Mouse (Mus musculus): Measurements from ENCODE around the gene Mpl. TPM values are rescaled to one million over a fixed set of nuclear protein-coding genes. Genes with fewer than 3 reads are reported as not detected.

The Mpl gene
- polyA plus RNA-seq, 1 experiment from 2014 or later, result 10.8 TPM

DNA sequence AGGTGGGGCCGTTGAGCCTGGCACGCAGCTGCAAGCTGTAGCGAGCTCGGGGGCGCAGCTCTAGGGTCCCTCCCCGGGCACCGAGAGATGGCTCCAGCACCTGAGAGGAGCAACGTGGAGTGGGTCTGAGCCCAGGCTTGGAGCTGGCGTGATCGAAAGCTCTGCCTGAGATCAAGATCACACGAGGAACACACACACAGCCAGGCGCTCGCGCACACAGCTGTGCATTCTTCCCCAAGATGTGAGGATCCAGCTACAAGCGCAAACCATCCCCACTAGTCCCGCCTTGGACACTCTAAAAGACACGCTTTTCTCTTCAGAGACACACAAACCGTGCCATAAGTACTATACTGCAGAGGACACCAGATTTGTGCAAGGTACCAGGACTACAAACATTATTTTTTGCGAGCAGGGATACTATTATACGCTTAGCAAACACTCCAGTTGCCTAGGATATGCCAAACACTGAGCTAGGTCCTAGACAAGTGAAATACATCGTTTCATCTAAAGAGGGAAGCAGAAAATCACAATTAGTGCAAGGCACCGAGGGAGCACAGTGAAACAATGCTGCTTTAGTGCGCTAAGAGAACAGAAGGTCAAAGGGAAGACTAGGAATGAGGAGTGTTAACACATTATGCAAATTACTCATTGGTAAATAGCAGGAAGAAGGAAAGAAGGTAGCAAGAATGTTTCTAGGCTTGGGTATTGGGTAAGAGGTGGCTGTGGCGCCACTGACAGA is 10.7 kb downstream of the Mpl start:
- Histone ChIP-seq H3K36me3 (no peaks in the 10 kb centered on the region), H3K9ac (0 out of 2 replicates have a peak overlapping the region, but pooled peaks have one; percentile 6), H3K4me2 (peak overlapping the region; percentile 55), H3K4me3 (replicated peaks) (peak overlapping the region; percentile 36), H3K4me1 (replicated peaks) (peaks cover 12% of the 10 kb centered on the region), H3K9me3 (replicated peaks) (no peaks in the 10 kb centered on the region), H3K27ac (no peak overlapping the region), H3K27me3 (no peaks in the 10 kb centered on the region)
- 57% methylated on average over 24 of the region's 24 CpGs for WGBS (ENCODE audit: insufficient replicate concordance)
- DNase-seq, result no peak
- ATAC-seq (ENCODE audit: low read depth), result 0 out of 2 replicates have a peak, but pooled peaks have one; percentile 5

DNA sequence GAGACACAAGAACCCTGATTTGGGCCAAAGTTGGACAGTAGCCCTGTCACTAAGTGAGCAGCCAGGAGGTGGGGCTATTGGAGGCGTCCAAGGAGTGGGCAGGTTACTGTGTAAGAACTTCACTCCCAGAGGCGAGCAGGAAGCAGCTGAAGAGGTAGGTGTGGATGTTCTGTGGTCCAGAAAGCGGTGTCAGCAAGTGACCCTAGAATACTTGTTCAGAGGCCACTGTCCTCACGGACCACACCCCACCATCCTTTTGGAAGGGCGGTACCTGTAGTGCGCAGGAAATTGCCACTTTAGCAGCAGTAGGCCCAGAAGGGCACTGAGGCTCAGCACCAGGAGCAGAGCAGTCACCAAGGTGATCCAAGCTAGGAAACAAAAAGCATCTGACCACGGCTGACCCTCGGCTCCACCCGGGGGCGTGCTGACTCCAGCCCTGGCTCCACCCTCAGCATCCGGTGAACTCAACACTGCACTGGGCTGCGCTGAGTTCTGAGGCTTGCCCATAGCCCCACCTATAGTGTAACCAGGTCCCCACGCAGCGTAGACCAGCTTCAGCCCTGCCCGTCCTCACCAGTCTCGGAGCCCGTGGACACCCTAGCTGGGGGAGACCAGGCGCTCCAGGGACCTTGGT is 11.4 kb downstream of the Mpl start:
- Histone ChIP-seq H3K36me3 (no peaks in the 10 kb centered on the region), H3K4me1 (replicated peaks) (peaks cover 12% of the 10 kb centered on the region), H3K4me3 (replicated peaks) (peak overlapping the region; percentile 36), H3K9ac (0 out of 2 replicates have a peak overlapping the region, but pooled peaks have one; percentile 6), H3K4me2 (peak overlapping the region; percentile 55), H3K27ac (no peak overlapping the region), H3K27me3 (no peaks in the 10 kb centered on the region), H3K9me3 (replicated peaks) (no peaks in the 10 kb centered on the region)
- ATAC-seq (ENCODE audit: low read depth) (peak; percentile 54; the same call in 1 of the 2 replicates), DNase-seq (no peak)
- WGBS (ENCODE audit: insufficient replicate concordance), result 43% methylated on average over 18 of the region's 18 CpGs

DNA sequence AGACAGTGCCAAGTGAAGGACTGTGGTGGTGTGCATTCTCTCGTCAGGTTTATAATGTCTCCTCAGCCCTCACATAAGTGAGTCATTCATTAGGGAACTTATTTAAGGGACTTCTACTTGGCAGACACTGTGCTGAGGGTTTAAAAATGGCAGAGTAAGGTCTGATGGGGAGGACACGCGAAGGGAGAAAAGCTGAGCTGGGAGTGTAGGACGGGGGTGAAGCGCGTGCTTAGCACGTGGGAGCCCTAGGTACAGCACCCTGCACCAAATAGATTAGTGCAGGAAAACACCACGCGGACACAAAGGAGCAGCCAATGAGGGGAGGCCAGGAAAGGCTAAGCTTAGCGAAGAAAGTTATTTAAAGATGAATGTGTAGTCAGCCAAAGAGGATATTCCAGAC is 12.2 kb downstream of the Mpl start:
- Histone ChIP-seq H3K36me3 (no peaks in the 10 kb centered on the region), H3K4me3 (replicated peaks) (no peak overlapping the region), H3K27ac (no peak overlapping the region), H3K9me3 (replicated peaks) (no peaks in the 10 kb centered on the region), H3K9ac (no peak overlapping the region), H3K4me2 (no peak overlapping the region), H3K27me3 (no peaks in the 10 kb centered on the region), H3K4me1 (replicated peaks) (peaks cover 12% of the 10 kb centered on the region)
- DNase-seq (no peak), ATAC-seq (ENCODE audit: low read depth) (no peak)
- 74% methylated on average over 10 of the region's 10 CpGs for WGBS (ENCODE audit: insufficient replicate concordance)

DNA sequence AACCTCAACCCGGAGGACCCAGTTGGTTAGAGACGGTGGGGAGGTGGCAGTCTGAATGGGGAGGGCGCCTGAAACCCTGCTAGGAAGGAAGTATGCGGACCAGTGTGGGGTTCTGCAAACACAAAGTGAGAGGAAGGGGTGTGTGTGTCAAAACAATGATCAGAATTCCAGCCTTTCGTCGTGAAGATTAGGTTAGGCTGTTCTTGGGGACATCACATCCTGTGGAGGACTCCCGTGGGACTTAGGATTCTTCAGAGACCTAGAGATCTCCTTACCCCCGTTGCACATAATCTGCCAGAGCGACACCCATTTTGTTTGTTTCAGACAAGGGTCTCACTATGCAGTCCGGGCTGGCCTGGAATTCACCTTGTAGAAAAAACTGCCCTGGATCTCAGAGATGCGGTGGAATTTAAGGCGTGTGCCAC is 19.5 kb downstream of the Mpl start:
- Histone ChIP-seq H3K4me3 (replicated peaks) (peak overlapping the region; percentile 93), H3K9me3 (replicated peaks) (no peaks in the 10 kb centered on the region), H3K4me1 (replicated peaks) (peaks cover 43% of the 10 kb centered on the region), H3K9ac (peak overlapping the region; percentile 96), H3K27me3 (no peaks in the 10 kb centered on the region), H3K4me2 (peak overlapping the region; percentile 87), H3K36me3 (peaks cover 35% of the 10 kb centered on the region), H3K27ac (peak overlapping the region; percentile 95)
- 11% methylated on average over 12 of the region's 12 CpGs for WGBS (ENCODE audit: insufficient replicate concordance)
- peak; percentile 25; the same call in 1 of the 2 replicates for ATAC-seq (ENCODE audit: low read depth)
- peak; percentile 27 for DNase-seq

DNA sequence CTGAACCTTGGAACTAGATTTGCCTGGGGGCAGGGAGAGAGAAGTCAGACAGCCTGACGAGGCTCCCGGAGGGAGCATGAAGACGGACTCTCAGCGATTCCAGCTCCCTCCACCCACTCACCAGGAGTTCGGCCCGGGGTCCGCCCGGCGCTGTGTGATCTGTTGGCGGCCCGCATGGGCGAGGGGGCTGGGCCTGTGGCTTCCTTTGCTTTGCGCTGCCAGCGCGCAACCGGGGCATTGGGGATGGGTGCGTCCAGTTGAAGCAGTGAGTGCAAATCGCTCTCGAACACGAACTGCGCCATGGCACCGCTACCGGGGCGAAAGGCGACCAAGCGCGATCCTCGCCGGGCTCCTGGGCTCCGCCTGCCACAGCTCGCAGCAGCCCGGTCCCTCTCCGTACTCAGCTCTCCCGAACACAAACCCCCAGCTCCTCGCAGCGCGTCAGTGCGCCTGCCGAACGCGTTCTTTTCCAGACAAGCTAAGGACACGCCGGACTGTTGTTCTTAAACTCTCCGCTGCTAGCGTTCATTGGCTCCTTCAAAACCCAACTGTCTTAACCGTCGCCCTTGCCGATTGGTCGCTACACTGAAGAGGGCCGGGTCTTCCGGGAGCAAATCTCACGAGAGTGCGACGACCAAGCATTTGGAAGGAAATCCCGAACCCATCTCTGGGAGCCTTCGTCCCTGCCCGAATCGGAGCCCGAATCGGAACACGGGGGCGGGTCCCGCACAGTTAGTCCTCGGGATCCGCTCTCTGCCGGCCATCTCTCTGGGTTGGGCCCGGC is 20.3 kb downstream of the Mpl start, which contains the start of gene Cdc20:
TSS of gene Cdc20 (minus strand) at position 533 of the 784 bp plus-strand sequence.
- ATAC-seq (ENCODE audit: low read depth) (peak; percentile 94), DNase-seq (peak; percentile 91)
- Histone ChIP-seq H3K4me3 (replicated peaks) (peak within 1 kb of the TSS; percentile 93), H3K27me3 (no peaks in the 10 kb centered on the region), H3K27ac (peak within 1 kb of the TSS; percentile 95), H3K9me3 (replicated peaks) (no peaks in the 10 kb centered on the region), H3K4me1 (replicated peaks) (peaks cover 51% of the 10 kb centered on the region), H3K36me3 (peaks cover 43% of the 10 kb centered on the region), H3K4me2 (peak within 1 kb of the TSS; percentile 87), H3K9ac (peak within 1 kb of the TSS; percentile 96)
- under 1% methylated on average over 67 of the region's 67 CpGs for WGBS (ENCODE audit: insufficient replicate concordance)

DNA sequence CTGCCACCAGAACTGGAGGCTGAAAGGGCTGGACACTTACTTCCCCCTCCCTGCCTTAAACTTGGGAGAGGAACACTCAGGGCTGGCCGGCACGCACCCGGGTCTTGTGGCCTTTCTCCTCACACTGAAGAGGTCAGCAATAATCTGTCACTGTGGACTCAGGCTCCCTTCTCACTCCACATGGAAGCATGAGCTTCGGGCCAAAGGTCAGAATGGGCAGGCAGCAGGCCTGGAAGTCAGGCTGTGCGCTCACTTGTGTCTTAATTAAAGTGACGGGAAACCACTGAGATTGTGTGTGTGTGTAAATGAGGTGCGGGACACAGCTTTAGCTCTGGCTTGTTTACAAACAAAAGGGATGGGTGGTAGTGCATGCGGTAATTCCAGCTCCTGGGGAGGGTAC is 25.0 kb downstream of the Mpl start:
- Histone ChIP-seq H3K4me3 (replicated peaks) (no peak overlapping the region), H3K27ac (peak overlapping the region; percentile 45), H3K9me3 (replicated peaks) (no peaks in the 10 kb centered on the region), H3K27me3 (no peaks in the 10 kb centered on the region), H3K9ac (peak overlapping the region; percentile 24; the same call in 1 of the 2 replicates), H3K4me1 (replicated peaks) (peaks cover 89% of the 10 kb centered on the region), H3K4me2 (no peak overlapping the region), H3K36me3 (peaks cover 68% of the 10 kb centered on the region)
- DNase-seq (no peak), ATAC-seq (ENCODE audit: low read depth) (no peak)
- WGBS (ENCODE audit: insufficient replicate concordance), result 79% methylated on average over 8 of the region's 8 CpGs

DNA sequence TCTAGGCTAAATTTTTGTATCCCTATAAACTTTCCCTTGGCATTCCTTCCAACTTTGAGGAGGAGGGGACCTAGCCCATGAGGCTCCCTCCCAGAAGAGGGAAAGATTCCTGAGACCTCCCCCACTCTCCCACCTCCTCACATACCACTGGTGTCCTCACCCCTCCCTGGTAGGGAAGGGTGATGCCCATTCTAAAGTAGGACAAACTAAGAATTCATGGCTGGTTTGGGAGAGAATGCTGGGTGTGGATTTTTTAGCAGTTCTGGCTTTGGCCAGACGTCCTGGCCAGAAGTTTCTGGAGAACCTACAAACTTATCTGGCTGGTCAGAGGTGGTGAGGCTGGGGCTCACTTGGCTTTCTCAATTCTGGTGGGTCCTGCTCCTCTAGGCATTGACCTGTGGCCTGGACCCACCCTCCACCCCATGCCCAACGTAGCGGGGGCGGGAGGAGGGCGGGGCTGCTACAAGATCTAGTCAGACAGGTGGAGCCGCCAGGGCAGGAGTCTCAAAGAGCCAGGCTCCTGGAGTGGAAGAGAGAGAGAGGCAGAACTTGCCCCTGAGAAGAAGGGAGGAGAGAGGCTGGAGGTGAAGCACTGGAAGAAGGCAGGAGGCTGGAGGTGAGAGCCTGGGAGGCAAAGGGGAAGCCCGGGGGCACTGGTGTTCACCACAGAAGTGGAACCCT is 28.0 kb downstream of the Mpl start:
- Histone ChIP-seq H3K4me2 (peak overlapping the region; percentile 98), H3K27me3 (no peaks in the 10 kb centered on the region), H3K4me1 (replicated peaks) (peaks cover 99% of the 10 kb centered on the region), H3K9me3 (replicated peaks) (no peaks in the 10 kb centered on the region), H3K36me3 (peaks cover 48% of the 10 kb centered on the region), H3K27ac (peak overlapping the region; percentile 93), H3K4me3 (replicated peaks) (peak overlapping the region; percentile 78), H3K9ac (peak overlapping the region; percentile 89)
- no peak for DNase-seq
- 18% methylated on average over 7 of the region's 7 CpGs for WGBS (ENCODE audit: insufficient replicate concordance)
- ATAC-seq (ENCODE audit: low read depth), result no peak

DNA sequence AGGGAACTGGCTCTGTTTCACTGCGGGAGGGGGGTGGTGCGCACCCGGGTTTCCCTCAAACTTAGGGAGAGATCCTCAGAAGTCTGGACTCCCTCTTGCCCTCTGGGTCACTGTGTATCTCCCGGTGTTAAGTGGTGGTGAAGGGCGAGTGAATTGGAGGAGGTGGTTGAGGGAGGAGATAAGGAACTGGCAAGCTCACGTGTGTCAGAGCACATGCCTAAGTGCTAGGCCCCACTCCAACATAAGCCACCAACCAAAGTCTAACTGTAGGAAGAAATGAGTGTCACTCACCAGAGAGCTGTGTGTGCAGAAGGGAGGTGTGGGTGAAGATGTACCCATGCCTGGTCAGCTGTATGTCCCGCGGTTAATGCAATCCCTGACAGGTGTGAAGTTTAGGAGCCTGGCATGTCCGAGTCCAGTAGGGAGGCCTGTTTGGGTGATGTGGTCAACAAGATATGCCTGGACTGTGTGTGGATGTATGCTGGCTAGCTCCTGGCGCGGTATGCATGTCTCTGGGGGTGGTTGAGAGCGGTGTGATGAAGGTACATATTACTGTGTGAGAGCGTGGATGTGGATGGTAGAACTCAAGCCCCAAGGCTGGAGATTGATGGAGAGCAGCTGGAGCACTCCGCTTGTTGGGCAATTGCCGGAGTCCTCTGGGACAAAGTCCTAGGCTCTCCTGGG is 28.6 kb downstream of the Mpl start:
- peaks cover 41% of the 10 kb centered on the region for H3K36me3 ChIP-seq
- no peaks in the 10 kb centered on the region for H3K9me3 ChIP-seq (replicated peaks)
- no peaks in the 10 kb centered on the region for H3K27me3 ChIP-seq
- ATAC-seq (ENCODE audit: low read depth), result peak; percentile 56
- 18% methylated on average over 15 of the region's 15 CpGs for WGBS (ENCODE audit: insufficient replicate concordance)
- peak; percentile 50 for DNase-seq
- H3K4me1 ChIP-seq (replicated peaks), result peaks cover 99% of the 10 kb centered on the region
- H3K4me2 ChIP-seq, result peak overlapping the region; percentile 98
- H3K27ac ChIP-seq, result peak overlapping the region; percentile 93
- peak overlapping the region; percentile 78 for H3K4me3 ChIP-seq (replicated peaks)
- peak overlapping the region; percentile 89 for H3K9ac ChIP-seq

DNA sequence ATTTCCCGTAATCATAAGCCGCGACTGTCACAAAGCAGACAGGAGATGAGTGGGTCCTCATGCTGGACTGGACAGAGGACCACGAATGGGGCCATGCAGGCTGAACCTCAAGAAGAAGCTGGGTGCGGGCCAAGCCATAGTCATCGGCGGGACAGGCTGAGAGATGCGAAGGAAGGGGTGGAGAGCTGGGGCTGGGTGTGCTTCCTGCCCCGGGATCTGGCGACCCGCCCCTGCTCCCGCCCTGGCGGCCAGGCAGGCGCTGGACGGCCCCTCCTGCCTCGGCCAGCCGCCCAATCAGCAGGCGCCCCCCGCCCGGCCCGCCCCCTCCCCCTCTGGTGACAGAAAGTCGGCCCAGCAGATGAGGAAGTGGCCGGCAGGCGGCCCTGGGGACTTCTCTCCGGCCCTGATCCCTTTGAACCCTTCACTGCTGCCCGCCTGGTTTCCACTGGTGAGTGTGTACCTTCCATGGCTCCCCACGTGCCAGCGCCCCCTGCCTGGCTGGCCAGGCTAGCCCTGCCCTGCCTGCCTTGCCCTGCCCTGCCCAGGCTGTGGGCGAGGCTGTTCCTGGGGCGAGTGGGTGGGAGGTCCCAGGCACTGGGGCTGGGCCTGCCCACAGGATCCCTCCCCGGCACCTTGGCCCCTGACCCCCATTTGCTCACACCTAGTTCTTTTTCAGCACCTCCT is 29.4 kb downstream of the Mpl start, which contains the start of gene Elovl1:
TSS of gene Elovl1 (plus strand) at position 326 of the 684 bp plus-strand sequence.
- H3K4me1 ChIP-seq (replicated peaks), result peaks cover 98% of the 10 kb centered on the region

DNA sequence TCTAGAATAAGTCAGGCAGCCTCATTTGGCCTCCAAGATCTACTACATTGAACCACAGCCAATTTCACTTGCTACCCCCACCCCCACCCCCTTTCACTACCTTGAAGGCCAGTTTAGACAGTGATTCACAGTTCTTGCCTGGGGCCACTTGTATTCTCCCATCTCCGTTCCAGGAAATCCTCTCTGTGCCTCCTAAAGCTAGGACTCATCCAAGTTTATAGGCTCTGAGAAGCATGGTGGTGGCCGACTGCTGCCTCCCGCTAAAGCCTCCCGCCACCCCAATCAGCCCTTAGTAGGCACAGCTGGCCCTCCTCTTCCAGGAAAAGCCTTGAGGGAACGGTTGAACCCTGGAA is 29.9 kb downstream of the Mpl start:
- Histone ChIP-seq H3K4me2 (peak overlapping the region; percentile 98), H3K27ac (peak overlapping the region; percentile 93), H3K4me3 (replicated peaks) (peak overlapping the region; percentile 78), H3K36me3 (peaks cover 28% of the 10 kb centered on the region), H3K4me1 (replicated peaks) (peaks cover 93% of the 10 kb centered on the region), H3K9ac (peak overlapping the region; percentile 89), H3K9me3 (replicated peaks) (no peaks in the 10 kb centered on the region), H3K27me3 (no peaks in the 10 kb centered on the region)
- 7% methylated on average over 5 of the region's 5 CpGs for WGBS (ENCODE audit: insufficient replicate concordance)
- ATAC-seq (ENCODE audit: low read depth) (peak; percentile 9), DNase-seq (no peak)

More for the DNA sequence above, 29.4 kb downstream of the Mpl start, which contains the start of gene Elovl1:
- Histone ChIP-seq H3K4me2 (peak within 1 kb of the TSS; percentile 98), H3K4me3 (replicated peaks) (peak within 1 kb of the TSS; percentile 78), H3K9ac (peak within 1 kb of the TSS; percentile 89), H3K27me3 (no peaks in the 10 kb centered on the region), H3K27ac (peak within 1 kb of the TSS; percentile 93), H3K36me3 (peaks cover 34% of the 10 kb centered on the region), H3K9me3 (replicated peaks) (no peaks in the 10 kb centered on the region)
- DNase-seq, result peak; percentile 88
- ATAC-seq (ENCODE audit: low read depth), result peak; percentile 89
- 0% methylated on average over 25 of the region's 31 CpGs for WGBS (ENCODE audit: insufficient replicate concordance)

Measured in liver, embryonic 13.5 days (tissue).